Mouse (Mus musculus) left cerebral cortex, adult 6 months (tissue): ENCODE measurements around the gene Olfr813. TPM values are rescaled to one million over a fixed set of nuclear protein-coding genes. Genes with fewer than 3 reads are reported as not detected.

Source experiments
- long read RNA-seq, 2 experiments: library from polyadenylated mRNA; unstranded; transcript quantifications; one replicate each; pipeline ENCODE4 v2.0.0; 2019 to 2020
- polyA plus RNA-seq: library from polyadenylated mRNA; unstranded; fragments of <200 nt; fragmentation: Nextera tagmentation; gene quantifications from 2 replicates; pipeline ENCODE4 v1.2.3, GENCODE M21; 2021

Olfr813 gene
- not detected in 2 replicates for polyA plus RNA-seq
- long read RNA-seq, experiment 1 = 0 reads
- long read RNA-seq, experiment 2 = 0 reads

GRCm38 (mm10) chr10:129855067-129855466, at the start of gene Olfr813:
TSS of gene Olfr813 (plus strand) at chr10:129855367.

GRCm38 (mm10) chr10:129845994-129846393, 9.2 kb upstream of the Olfr813 start, which contains the start of gene Olfr812:
TSS of gene Olfr812 (minus strand) at chr10:129846094.

GRCm38 (mm10) chr10:129879751-129880150, 24.6 kb downstream of the Olfr813 start, which contains the start of gene Olfr814:
TSS of gene Olfr814 (minus strand) at chr10:129879851.

GRCm38 (mm10) chr10:129905767-129906166, 50.6 kb downstream of the Olfr813 start, which contains the start of gene Olfr815:
TSS of gene Olfr815 (minus strand) at chr10:129905867.

Other genes with a start within 250 kb of the Olfr813 start
- not detected in 2 replicates for gene Olfr796, start 242.8 kb upstream of the Olfr813 start, polyA plus RNA-seq
- gene Olfr798, start 227.4 kb upstream of the Olfr813 start, polyA plus RNA-seq = not detected in 2 replicates
- gene Olfr799, start 217.9 kb upstream of the Olfr813 start, polyA plus RNA-seq = not detected in 2 replicates
- gene Olfr800, start 197.7 kb upstream of the Olfr813 start, polyA plus RNA-seq = not detected in 2 replicates
- not detected in 2 replicates for gene Olfr801, start 181.5 kb upstream of the Olfr813 start, polyA plus RNA-seq
- gene Olfr802, start 167.2 kb upstream of the Olfr813 start, polyA plus RNA-seq = 0.03 and 0.07 TPM in 2 replicates
- not detected in 2 replicates for gene Olfr803, start 161.1 kb upstream of the Olfr813 start, polyA plus RNA-seq
- not detected in 2 replicates for gene Olfr804, start 152.2 kb upstream of the Olfr813 start, polyA plus RNA-seq
- not detected in 2 replicates for gene Olfr805, start 126.0 kb upstream of the Olfr813 start, polyA plus RNA-seq
- gene Olfr806, start 113.4 kb upstream of the Olfr813 start, polyA plus RNA-seq = not detected in 2 replicates
- gene Olfr807, start 97.6 kb upstream of the Olfr813 start, polyA plus RNA-seq = not detected in 2 replicates
- gene Olfr808, start 89.9 kb upstream of the Olfr813 start, polyA plus RNA-seq = not detected in 2 replicates
- gene Olfr809, start 80.7 kb upstream of the Olfr813 start, polyA plus RNA-seq = not detected in 2 replicates
- gene Olfr810, start 60.5 kb upstream of the Olfr813 start, polyA plus RNA-seq = not detected in 2 replicates
- gene Olfr811, start 51.0 kb upstream of the Olfr813 start, polyA plus RNA-seq = not detected in 2 replicates
- gene Olfr812, start 9.3 kb upstream of the Olfr813 start, polyA plus RNA-seq = not detected in 2 replicates
- not detected in 2 replicates for gene Olfr814, start 24.5 kb downstream of the Olfr813 start, polyA plus RNA-seq
- gene Olfr815, start 50.5 kb downstream of the Olfr813 start, polyA plus RNA-seq = not detected in 2 replicates
- gene Olfr816, start 60.2 kb downstream of the Olfr813 start, polyA plus RNA-seq = not detected in 2 replicates
- gene Olfr818, start 93.7 kb downstream of the Olfr813 start, polyA plus RNA-seq = not detected in 2 replicates
- gene Olfr819, start 111.9 kb downstream of the Olfr813 start, polyA plus RNA-seq = not detected in 2 replicates
- not detected in 2 replicates for gene Olfr247, start 120.8 kb downstream of the Olfr813 start, polyA plus RNA-seq
- 0.03 TPM in 1 of 2 replicates, not detected in the other for gene Gm10310, start 129.7 kb downstream of the Olfr813 start, polyA plus RNA-seq
- gene Olfr820, start 157.3 kb downstream of the Olfr813 start, polyA plus RNA-seq = not detected in 2 replicates
- gene Olfr821, start 175.0 kb downstream of the Olfr813 start, polyA plus RNA-seq = not detected in 2 replicates
- not detected in 2 replicates for gene Olfr822, start 215.8 kb downstream of the Olfr813 start, polyA plus RNA-seq